Mouse (Mus musculus) kidney, adult 11 months (tissue): ENCODE results near the gene Sprr3.
"Not testable (repeated sequence)": the region's sequence is repeated elsewhere in the genome, so short reads cannot be mapped to it uniquely, and the experiment has no call there.

Experiments
- DNase-seq: peaks from one replicate; pipeline ENCODE4 v3.0.0; 2022

Sprr3 gene

GRCm38 (mm10) chr3:92458620-92459019 is at the start of gene Sprr3:
TSS of gene Sprr3 (minus strand) at chr3:92458720.
- DNase-seq: no peak

DNA sequence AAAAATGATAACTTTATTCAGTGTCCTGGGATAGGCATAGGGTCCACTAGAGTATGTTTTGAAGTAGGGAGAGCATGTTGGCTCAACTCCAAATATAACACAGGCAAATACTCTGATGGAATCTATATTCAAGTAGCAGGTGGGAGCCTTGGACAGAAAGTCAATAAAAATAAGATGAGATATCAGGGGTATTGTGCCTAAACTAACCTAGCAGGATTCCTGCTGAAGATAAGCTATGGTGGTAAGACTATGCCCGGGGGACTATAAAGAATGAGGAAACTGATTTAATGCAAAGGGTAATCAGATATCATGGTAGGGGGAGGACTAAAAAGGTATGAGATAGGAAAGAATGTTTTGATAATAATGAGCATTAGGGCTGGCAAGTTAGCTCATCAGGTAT is 49.7 kb upstream of the Sprr3 start:
- no peak for DNase-seq

GRCm38 (mm10) chr3:92503528-92503927 is 45.0 kb upstream of the Sprr3 start:
- DNase-seq: no peak

DNA sequence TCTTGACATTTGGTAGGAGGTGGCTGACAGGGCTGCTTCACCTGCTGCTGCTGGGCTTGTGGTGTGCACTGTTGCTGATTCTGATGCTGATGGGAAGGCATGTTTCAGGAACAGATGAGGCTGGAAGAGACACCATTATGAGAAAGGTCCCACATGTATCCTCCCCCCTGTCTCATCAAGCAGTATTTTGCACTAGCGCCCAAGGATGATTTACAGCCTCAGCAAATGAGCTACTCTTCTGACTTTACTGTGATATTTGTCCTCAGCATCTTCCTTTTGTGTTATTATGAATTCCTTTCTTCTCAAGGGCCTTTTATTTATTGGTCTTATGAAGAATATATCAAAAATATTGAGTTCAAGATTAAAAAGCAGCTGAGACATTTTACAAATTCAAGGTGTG is 41.9 kb upstream of the Sprr3 start, which contains the start of gene Sprr4:
Gene Sprr4, minus strand, starts transcription at position 101 of the 400 bp plus-strand sequence.
- DNase-seq: no peak

GRCm38 (mm10) chr3:92490262-92490661 is 31.7 kb upstream of the Sprr3 start:
- not testable (repeated sequence) for DNase-seq

GRCm38 (mm10) chr3:92486307-92486706 is 27.8 kb upstream of the Sprr3 start:
- DNase-seq: no peak

GRCm38 (mm10) chr3:92485863-92486262 is 27.3 kb upstream of the Sprr3 start, which contains the start of gene Sprr1a:
TSS of gene Sprr1a (minus strand) at chr3:92485895.
- DNase-seq: no peak

GRCm38 (mm10) chr3:92481249-92481648 is 22.7 kb upstream of the Sprr3 start:
- DNase-seq: not testable (repeated sequence)

DNA sequence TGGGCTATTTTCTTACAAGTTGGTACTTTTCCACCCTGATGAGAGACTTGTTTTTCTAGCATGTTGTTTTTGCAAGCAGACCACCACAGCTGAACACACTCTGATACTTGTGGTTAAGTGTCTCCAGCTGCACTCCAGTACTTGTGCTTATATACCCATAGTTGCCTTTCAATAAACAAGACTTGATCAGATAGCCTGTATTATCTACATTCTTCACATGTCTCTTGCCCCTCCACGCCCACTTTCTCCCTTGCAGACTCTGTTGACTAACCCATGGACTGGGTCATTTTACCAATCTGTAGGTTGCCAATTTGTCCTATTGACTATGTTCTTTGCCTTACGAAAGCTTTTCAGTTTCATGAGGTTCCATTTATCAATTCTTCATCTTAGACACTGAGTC is 11.6 kb upstream of the Sprr3 start:
- no peak for DNase-seq

GRCm38 (mm10) chr3:92467424-92467823 is 8.9 kb upstream of the Sprr3 start:
- DNase-seq: no peak

DNA sequence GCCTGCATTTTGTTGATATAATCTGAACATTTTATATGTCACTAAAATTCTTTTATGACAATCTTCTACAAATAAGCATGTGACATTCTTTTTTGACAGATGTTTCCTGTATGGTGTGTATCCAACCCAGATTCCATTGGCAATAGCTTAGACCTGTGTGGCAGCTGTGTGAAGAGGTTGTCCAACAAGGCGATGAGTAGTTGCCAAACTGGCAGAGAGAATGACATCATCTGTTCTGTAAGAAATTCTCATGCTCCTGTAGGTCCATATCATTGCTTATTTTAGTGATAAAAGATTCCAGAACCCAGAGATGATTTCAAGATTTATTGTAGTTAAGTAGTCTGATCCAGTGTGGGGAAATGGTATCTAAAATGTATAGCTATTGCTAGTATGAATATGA is 8.1 kb upstream of the Sprr3 start:
- DNase-seq: no peak

- no peak for DNase-seq
These were observed 3.4 kb downstream of the Sprr3 start for GRCm38 (mm10) chr3:92455151-92455550.

GRCm38 (mm10) chr3:92440177-92440576 is 18.3 kb downstream of the Sprr3 start:
- DNase-seq: no peak

- no peak for DNase-seq
These were observed 19.8 kb downstream of the Sprr3 start, which contains the start of gene Sprr1b for GRCm38 (mm10) chr3:92438689-92439088. TSS of gene Sprr1b (minus strand) at chr3:92438789.

GRCm38 (mm10) chr3:92432282-92432681 is 26.2 kb downstream of the Sprr3 start, which contains the start of gene Sprr2k:
TSS of gene Sprr2k (plus strand) at chr3:92432582.
- DNase-seq: no peak

DNA sequence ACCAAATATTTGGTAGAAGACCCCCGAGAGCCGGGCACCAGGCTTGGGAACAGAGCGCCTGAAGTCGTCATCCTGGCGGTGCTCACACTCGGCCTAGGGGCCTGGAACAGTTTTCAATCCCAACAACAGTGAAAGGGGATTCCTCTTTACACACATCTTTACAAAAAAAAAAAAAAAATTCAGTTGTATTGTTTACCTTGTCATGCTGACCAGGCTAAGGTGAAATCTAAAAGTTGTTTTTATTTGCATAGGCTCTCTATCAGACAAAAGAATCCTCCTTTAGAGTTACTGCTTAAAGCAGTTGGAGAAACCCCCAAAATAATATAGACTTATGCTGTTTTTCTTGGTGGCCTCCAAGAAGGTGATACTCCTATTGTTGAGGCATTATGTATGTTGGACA is 29.2 kb downstream of the Sprr3 start, which contains the start of gene Gm9774:
Gene Gm9774, minus strand, starts transcription at position 101 of the 400 bp plus-strand sequence.
- DNase-seq: no peak

DNA sequence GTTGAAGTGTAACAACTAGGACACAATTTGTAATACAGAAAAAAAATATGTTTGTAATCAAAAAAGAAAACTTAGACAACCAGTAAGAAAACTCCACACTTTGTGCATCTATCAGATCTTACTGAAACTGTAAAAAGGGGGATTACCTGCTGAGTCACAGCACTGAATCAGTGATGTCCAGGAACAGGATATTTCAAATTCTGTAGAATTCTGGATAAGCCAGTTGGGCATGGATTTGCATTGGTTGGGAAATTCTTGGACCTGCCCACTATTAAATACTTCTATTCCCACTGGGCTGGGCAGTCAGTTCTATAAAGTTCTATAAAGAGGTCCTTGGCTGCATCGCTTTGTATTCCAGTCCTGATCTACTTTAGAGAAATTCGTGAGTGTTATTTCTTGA is 40.7 kb downstream of the Sprr3 start, which contains the start of gene Sprr2j-ps:
Gene Sprr2j-ps, plus strand, starts transcription at position 301 of the 400 bp plus-strand sequence.
- no peak for DNase-seq

DNA sequence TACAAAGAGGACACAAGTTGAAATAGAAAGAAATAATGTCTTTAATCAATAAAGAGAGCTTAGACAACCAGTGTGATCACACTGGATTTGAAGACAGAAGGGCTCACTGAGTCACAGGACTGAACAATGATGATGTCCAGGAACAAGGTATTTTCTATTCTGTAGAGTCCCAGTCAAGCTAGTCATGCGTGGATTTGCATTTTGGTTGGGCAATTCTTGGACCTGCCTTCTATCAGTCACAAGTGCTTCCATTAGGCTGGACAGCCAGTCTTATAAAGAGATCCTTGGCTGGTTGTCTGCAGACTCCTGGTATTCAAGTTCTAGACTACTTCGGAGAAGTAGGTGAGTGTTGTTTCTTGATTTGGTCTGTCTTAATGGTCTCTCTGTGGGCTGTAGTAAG is 50.8 kb downstream of the Sprr3 start, which contains the start of gene Sprr2i:
Gene Sprr2i, plus strand, starts transcription at position 301 of the 400 bp plus-strand sequence.
- no peak for DNase-seq
